In genomic region chr13:92584094-92584717, GRCm38 (mm10) we compare ENCODE assay signal across 15 mouse cellular contexts. TPM values are rescaled to one million over a fixed set of nuclear protein-coding genes. Genes with fewer than 3 reads are reported as not detected.
DNase-seq lines count a peak whose midpoint lies in the region; ATAC-seq and TF ChIP-seq lines count a peak whose summit lies in the region.
"Had no signal": no experiment of that assay in that cellular context is flagged by ENCODE, and none has a peak within 500 bp of the region (broad histone marks: within the 10 kb centered on the region; RNA-seq: fewer than 3 reads in every experiment).

No protein-coding gene starts in this region.

- H3K4me3 ChIP-seq in midbrain, postnatal 0 days (ENCODE audit: low read depth, low read length): no peak overlapping the region
- no peak overlapping the region for H3K4me3 ChIP-seq in midbrain, embryonic 15.5 days
- H3K4me3 ChIP-seq: forebrain, embryonic 15.5 days; limb, embryonic 15.5 days; midbrain, embryonic 13.5 days had no signal

- no peak for TF ChIP-seq CTCF in midbrain, postnatal 0 days (IDR thresholded peaks at IDR 0.05)

- H3K9me3 ChIP-seq in midbrain, postnatal 0 days (ENCODE audit: low read length): no peaks in the 10 kb centered on the region
- no peaks in the 10 kb centered on the region for H3K9me3 ChIP-seq in midbrain, embryonic 15.5 days
- H3K9me3 ChIP-seq: forebrain, embryonic 15.5 days; limb, embryonic 15.5 days; midbrain, embryonic 13.5 days had no signal

- H3K9ac ChIP-seq in midbrain, postnatal 0 days (replicated peaks; ENCODE audit: low read length, poor library complexity, severe bottlenecking): no peak overlapping the region
- H3K9ac ChIP-seq in midbrain, embryonic 15.5 days: no peak overlapping the region
- H3K9ac ChIP-seq: forebrain, embryonic 15.5 days; limb, embryonic 15.5 days; midbrain, embryonic 13.5 days had no signal

- H3K27ac ChIP-seq in midbrain, postnatal 0 days (ENCODE audit: low read depth, low read length): no peak overlapping the region
- H3K27ac ChIP-seq in midbrain, embryonic 15.5 days: no peak overlapping the region
- H3K27ac ChIP-seq: forebrain, embryonic 15.5 days; limb, embryonic 15.5 days; midbrain, embryonic 13.5 days had no signal

- no peaks in the 10 kb centered on the region for H3K4me1 ChIP-seq in midbrain, postnatal 0 days (ENCODE audit: insufficient read depth, low read length)
- H3K4me1 ChIP-seq in midbrain, embryonic 15.5 days: no peaks in the 10 kb centered on the region
- H3K4me1 ChIP-seq: forebrain, embryonic 15.5 days; limb, embryonic 15.5 days; midbrain, embryonic 13.5 days had no signal

- no peak for ATAC-seq in midbrain, postnatal 0 days (ENCODE audit: low FRiP score)
- ATAC-seq in midbrain, embryonic 15.5 days (replicated peaks): no peak
- ATAC-seq: forebrain, embryonic 15.5 days; midbrain, embryonic 13.5 days had no signal

- no peaks in the 10 kb centered on the region for H3K36me3 ChIP-seq in midbrain, postnatal 0 days (ENCODE audit: insufficient read depth, low read length)
- no peaks in the 10 kb centered on the region for H3K36me3 ChIP-seq in midbrain, embryonic 15.5 days (replicated peaks)
- H3K36me3 ChIP-seq: forebrain, embryonic 15.5 days; limb, embryonic 15.5 days; midbrain, embryonic 13.5 days had no signal

- H3K4me2 ChIP-seq in midbrain, postnatal 0 days (ENCODE audit: low read depth, low read length, poor library complexity, severe bottlenecking): no peak overlapping the region
- no peak overlapping the region for H3K4me2 ChIP-seq in midbrain, embryonic 15.5 days
- H3K4me2 ChIP-seq: forebrain, embryonic 15.5 days; limb, embryonic 15.5 days; midbrain, embryonic 13.5 days had no signal

- intact Hi-C loops in heart, postnatal 14 days (cut with DNase I): loop anchor here (10.0 kb wide), 1 partner anchor 661 kb away; no protein-coding TSS in a partner anchor
- intact Hi-C loops in heart, postnatal 25 days (cut with DNase I): loop anchor here (5.0 kb wide), 1 partner anchor 43 kb away; no protein-coding TSS in a partner anchor

- WGBS in midbrain, postnatal 0 days: 51% methylated on average over 8 of the region's 8 CpGs
- WGBS in midbrain, embryonic 15.5 days: 53% methylated on average over 8 of the region's 8 CpGs

- peak; percentile 43 for DNase-seq in adrenal gland, postnatal 10 days
- no peak for DNase-seq in adrenal gland, postnatal 25 days
- peak; percentile 16 to 49 for DNase-seq in heart, postnatal 14 days
- no peak for DNase-seq in heart, postnatal 25 days (ENCODE audit: low spot score)
- DNase-seq in midbrain, postnatal 0 days (ENCODE audit: low spot score): peak; percentile 27
- no peak for DNase-seq in layer of hippocampus, postnatal 25 days (ENCODE audit: extremely low spot score in 1 of 2, low spot score in 1 of 2)
- no peak for DNase-seq in ovary, postnatal 10 days (ENCODE audit: low spot score)
- DNase-seq: layer of hippocampus, adult 9-11 months had no signal

- H3K27me3 ChIP-seq in midbrain, postnatal 0 days (ENCODE audit: insufficient read depth, low read length): no peaks in the 10 kb centered on the region
- H3K27me3 ChIP-seq in midbrain, embryonic 15.5 days (replicated peaks): no peaks in the 10 kb centered on the region
- H3K27me3 ChIP-seq: forebrain, embryonic 15.5 days; limb, embryonic 15.5 days; midbrain, embryonic 13.5 days had no signal

RNA-seq across cellular contexts. Expression of gene Spz1, which starts 8.2 kb away (rescaled TPM):
- total RNA-seq in adrenal gland, postnatal 10 days (2021): not detected
- not detected in 2 replicates for total RNA-seq in adrenal gland, postnatal 25 days (2021)
- total RNA-seq in heart, postnatal 14 days (2021): not detected
- total RNA-seq in heart, postnatal 25 days (2021): not detected
- not detected in 2 replicates for total RNA-seq in midbrain, postnatal 0 days (2014; rRNA removed)
- not detected in 2 replicates for polyA plus RNA-seq in midbrain, postnatal 0 days (2015; fragmentation: Nextera tagmentation; extraction: Ambion mirVana)
- polyA plus RNA-seq in midbrain, embryonic 15.5 days (2015; fragmentation: Nextera tagmentation; extraction: Ambion mirVana): not detected in 2 replicates
- not detected for total RNA-seq in layer of hippocampus, postnatal 25 days (2021)
- total RNA-seq: MEL had no signal
- polyA plus RNA-seq: forebrain, embryonic 15.5 days; heart, embryonic 14.5 days; limb, embryonic 15.5 days; midbrain, embryonic 13.5 days; spleen, adult 2 months had no signal

RNA-seq across cellular contexts. Expression of gene Serinc5, which starts 26.7 kb away (rescaled TPM):
- 10 to 100 TPM; 47.6 to 50.4 TPM for total RNA-seq in adrenal gland, postnatal 10 days (2021)
- 57.9 and 74.2 TPM in 2 replicates for total RNA-seq in adrenal gland, postnatal 25 days (2021)
- total RNA-seq in heart, postnatal 14 days (2021): 10 to 100 TPM; 27.2 to 28.4 TPM
- total RNA-seq in heart, postnatal 25 days (2021): 10 to 100 TPM; 15.3 to 17.5 TPM
- 38.4 and 40.7 TPM in 2 replicates for total RNA-seq in midbrain, postnatal 0 days (2014; rRNA removed)
- polyA plus RNA-seq in midbrain, postnatal 0 days (2015; fragmentation: Nextera tagmentation; extraction: Ambion mirVana): 12.8 and 13.5 TPM in 2 replicates
- polyA plus RNA-seq in midbrain, embryonic 15.5 days (2015; fragmentation: Nextera tagmentation; extraction: Ambion mirVana): 18.1 and 18.6 TPM in 2 replicates
- total RNA-seq in layer of hippocampus, postnatal 25 days (2021): 10 to 100 TPM; 71.1 to 78.5 TPM

RNA-seq across cellular contexts. Expression of gene Zfyve16, which starts 53.5 kb away (rescaled TPM):
- 10 to 100 TPM; 18.5 to 21.5 TPM for total RNA-seq in adrenal gland, postnatal 10 days (2021)
- total RNA-seq in adrenal gland, postnatal 25 days (2021): 25.6 and 27.4 TPM in 2 replicates
- total RNA-seq in heart, postnatal 14 days (2021): 10 to 100 TPM; 16.3 to 17.2 TPM
- total RNA-seq in heart, postnatal 25 days (2021): 10 to 100 TPM; 12.2 to 14.2 TPM
- 16.8 and 18.3 TPM in 2 replicates for total RNA-seq in midbrain, postnatal 0 days (2014; rRNA removed)
- 5.1 and 6.1 TPM in 2 replicates for polyA plus RNA-seq in midbrain, postnatal 0 days (2015; fragmentation: Nextera tagmentation; extraction: Ambion mirVana)
- 11.0 TPM in 2 replicates for polyA plus RNA-seq in midbrain, embryonic 15.5 days (2015; fragmentation: Nextera tagmentation; extraction: Ambion mirVana)
- total RNA-seq in layer of hippocampus, postnatal 25 days (2021): 10 to 100 TPM; 15.4 to 21.7 TPM

Comparison
In these comparisons a context has a peak if more than half of its experiments do, and no peak if none do; other contexts are left out.
1. DNase-seq: peak in adrenal gland, postnatal 10 days (single experiment), heart, postnatal 14 days (2 of 2) and midbrain, postnatal 0 days (single experiment); none in adrenal gland, postnatal 25 days (single experiment), heart, postnatal 25 days (single experiment), layer of hippocampus, postnatal 25 days (0 of 2) and ovary, postnatal 10 days (single experiment).